Mouse (Mus musculus): ENCODE results near the gene Rdh8. TPM values are rescaled to one million over a fixed set of nuclear protein-coding genes. Genes with fewer than 3 reads are reported as not detected.

Rdh8 gene
- polyA plus RNA-seq, 1 experiment = not detected

DNA sequence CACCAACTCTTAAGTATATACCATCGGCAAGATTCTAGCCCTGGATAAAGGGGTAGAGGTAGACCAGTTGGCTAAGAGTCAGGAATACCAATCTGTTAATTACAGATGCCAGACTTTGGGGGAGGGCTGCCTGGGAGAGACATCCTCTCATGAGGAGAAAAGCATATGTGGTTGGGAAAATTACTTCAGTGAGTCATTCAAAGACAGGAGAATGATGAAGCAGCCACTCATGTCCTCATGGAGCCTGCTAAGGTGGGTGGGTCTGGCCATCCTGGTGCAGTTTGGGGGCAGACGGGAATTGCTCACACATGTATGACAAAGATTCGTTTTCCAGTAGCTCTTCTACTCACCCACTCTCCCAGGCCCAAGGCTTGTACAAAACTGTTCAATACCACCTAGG is 4.5 kb downstream of the Rdh8 start:
- no peak for TF ChIP-seq GATA1 (IDR thresholded peaks at IDR 0.05; ENCODE audit: low read length)

GRCm38 (mm10) chr9:20825781-20826180 is 7.5 kb downstream of the Rdh8 start:
- no peak for TF ChIP-seq GATA1 (IDR thresholded peaks at IDR 0.05; ENCODE audit: low read length)

- TF ChIP-seq GATA1 (IDR thresholded peaks at IDR 0.05; ENCODE audit: low read length) = no peak
Observed at GRCm38 (mm10) chr9:20828127-20828526, 9.8 kb downstream of the Rdh8 start.

DNA sequence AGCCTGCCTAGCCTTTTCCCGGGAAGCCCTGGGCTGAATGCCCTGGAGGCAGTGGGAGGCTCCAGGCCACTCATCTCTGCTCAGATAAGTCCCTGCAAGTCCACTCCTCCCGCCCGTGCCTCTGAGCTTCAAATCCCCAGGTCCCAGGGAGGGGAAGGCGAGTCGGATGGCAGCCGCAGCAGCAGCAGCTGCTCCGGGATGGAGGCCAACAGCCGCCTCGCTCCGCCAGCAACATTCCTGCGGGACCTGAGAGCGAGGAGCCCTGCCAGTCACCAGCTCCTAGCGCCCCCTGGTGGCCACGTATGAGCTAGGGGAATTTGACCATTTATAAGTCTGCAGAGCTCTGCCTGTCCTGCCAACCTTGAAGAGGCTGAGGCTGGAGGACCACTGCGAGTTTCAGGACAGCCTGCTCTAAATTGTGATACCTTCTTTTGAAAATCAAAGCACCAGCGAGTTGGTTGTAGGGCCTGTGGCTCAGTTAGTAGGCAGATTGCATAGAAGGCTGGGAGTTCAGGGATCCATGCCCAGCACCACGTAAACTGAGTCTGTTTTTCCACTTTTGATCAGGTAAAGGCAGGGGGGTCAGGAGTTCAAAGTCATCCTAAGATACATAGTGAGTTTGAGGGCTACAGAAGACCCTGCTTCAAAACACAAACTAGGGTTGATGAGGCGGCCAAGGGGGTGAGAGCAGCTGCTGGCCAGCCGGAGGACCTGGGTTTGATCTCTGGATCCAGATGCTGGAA is 12.8 kb downstream of the Rdh8 start:
- TF ChIP-seq GATA1 (IDR thresholded peaks at IDR 0.05; ENCODE audit: low read length) = no peak

- no peak for TF ChIP-seq GATA1 (IDR thresholded peaks at IDR 0.05; ENCODE audit: low read length)
Observed at GRCm38 (mm10) chr9:20834881-20835280, 16.6 kb downstream of the Rdh8 start.

GRCm38 (mm10) chr9:20837184-20837947 is 19.1 kb downstream of the Rdh8 start:
- TF ChIP-seq GATA1 (IDR thresholded peaks at IDR 0.05; ENCODE audit: low read length) = no peak

DNA sequence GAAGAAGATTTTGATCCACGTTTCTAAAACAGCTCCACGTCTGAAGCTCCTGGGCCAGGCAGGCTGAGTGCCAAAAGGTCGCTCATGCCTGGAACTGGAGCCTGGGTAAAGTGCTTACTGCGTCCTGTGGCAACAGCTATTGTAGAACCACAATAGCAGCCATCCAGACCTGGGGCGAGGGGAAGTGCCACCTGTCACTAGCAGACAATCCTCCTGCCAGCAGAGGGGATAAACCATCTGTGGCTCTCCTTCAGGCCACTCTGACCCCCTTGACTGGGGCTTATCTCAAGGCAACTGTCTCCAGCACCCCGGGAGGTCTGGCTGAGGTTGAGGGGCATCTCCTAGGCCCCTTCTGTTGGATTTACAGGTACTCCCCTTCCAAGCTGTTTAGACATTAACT is 20.6 kb downstream of the Rdh8 start:
- no peak for TF ChIP-seq GATA1 (IDR thresholded peaks at IDR 0.05; ENCODE audit: low read length)

- no peak for TF ChIP-seq GATA1 (IDR thresholded peaks at IDR 0.05; ENCODE audit: low read length)
Observed at GRCm38 (mm10) chr9:20842211-20842610, 23.9 kb downstream of the Rdh8 start.

- TF ChIP-seq GATA1 (IDR thresholded peaks at IDR 0.05; ENCODE audit: low read length) = no peak
Observed at GRCm38 (mm10) chr9:20842670-20843069, 24.4 kb downstream of the Rdh8 start.

DNA sequence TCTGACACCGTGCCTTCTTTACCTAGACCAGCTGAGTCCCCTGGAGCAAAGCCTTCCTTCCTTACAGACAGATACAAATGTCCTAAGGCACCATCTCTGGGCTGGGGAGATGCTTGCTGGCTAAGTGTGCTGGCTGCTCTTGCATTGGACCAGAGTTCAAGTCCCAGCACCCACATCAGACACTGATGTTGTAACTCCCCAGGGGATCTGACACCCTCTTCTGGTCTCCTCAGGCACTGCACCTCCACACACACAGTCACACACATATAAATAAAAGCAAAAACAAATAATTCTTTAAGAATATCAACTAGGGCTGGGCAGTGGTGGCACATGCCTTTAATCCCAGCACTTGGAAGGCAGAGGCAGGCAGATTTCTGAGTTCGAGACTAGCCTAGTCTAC is 31.9 kb downstream of the Rdh8 start:
- TF ChIP-seq GATA1 (IDR thresholded peaks at IDR 0.05; ENCODE audit: low read length) = no peak

GRCm38 (mm10) chr9:20857131-20857530 is 38.8 kb downstream of the Rdh8 start:
- no peak for TF ChIP-seq GATA1 (IDR thresholded peaks at IDR 0.05; ENCODE audit: low read length)

- TF ChIP-seq GATA1 (IDR thresholded peaks at IDR 0.05; ENCODE audit: low read length) = no peak
Observed at GRCm38 (mm10) chr9:20859926-20860325, 41.6 kb downstream of the Rdh8 start.

DNA sequence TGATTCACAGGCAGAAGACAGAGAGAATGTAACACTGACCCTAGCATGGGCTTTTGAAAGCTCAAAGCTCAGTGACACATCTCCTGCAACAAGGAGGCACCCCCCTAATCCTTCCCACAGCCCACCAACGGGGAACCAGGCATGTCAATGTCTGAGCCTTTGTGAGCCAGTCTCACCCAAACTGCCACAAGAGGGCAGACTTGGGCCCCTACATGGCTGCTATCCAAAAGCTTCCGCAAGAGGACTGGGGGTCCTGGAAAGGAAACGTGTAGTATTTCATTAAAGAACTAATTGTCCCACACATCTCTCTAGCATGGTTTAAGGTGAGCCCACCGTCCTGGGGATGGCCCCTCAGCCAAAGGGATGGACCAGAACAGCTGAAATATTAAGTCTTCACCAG is 43.5 kb downstream of the Rdh8 start:
- no peak for TF ChIP-seq GATA1 (IDR thresholded peaks at IDR 0.05; ENCODE audit: low read length)

- TF ChIP-seq GATA1 (IDR thresholded peaks at IDR 0.05; ENCODE audit: low read length) = no peak
Observed at GRCm38 (mm10) chr9:20862225-20862624, 43.9 kb downstream of the Rdh8 start.

DNA sequence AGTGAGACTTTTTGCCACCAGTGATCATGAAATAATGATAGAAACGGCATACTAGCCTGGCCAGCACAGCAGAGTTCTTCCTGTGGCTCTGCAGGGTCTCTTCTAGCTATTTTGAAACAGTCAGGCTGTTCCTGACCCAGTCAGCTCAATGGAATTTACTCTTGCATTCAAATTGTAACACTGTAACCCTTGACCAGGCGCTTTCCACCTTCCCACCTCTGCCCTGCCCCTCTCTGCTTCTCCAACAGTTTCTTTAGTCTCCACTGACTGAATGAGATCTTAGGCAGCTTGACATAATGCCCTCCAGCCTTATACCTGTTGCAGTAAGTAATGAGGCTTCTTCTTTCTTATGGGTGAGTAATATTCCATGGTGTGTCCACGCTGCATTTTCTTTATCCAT is 48.6 kb downstream of the Rdh8 start:
- TF ChIP-seq GATA1 (IDR thresholded peaks at IDR 0.05; ENCODE audit: low read length) = no peak

- no peak for TF ChIP-seq GATA1 (IDR thresholded peaks at IDR 0.05; ENCODE audit: low read length)
Observed at GRCm38 (mm10) chr9:20868448-20869001, 50.2 kb downstream of the Rdh8 start, which contains the start of gene A230050P20Rik. A230050P20Rik (plus strand) TSS chr9:20868642.
